Mouse (Mus musculus) liver, adult 2 months (tissue): Measurements from ENCODE around the gene Trim67. TPM values are rescaled to one million over a fixed set of nuclear protein-coding genes. Genes with fewer than 3 reads are reported as not detected.
A peak's percentile ranks its signal among the peaks of the same experiment; 100 is the strongest.

Source experiments
- DNase-seq: peaks from one replicate; pipeline ENCODE4 v3.0.0-alpha.2; 2011; ENCODE audit warnings: low read depth, low spot score; ENCODE audit errors: extremely low read depth
- H3K27ac ChIP-seq: fragments of 200-500 bp; replicated peaks from 2 replicates; pipeline ENCODE4 v1.5.1; 2012; ENCODE audit warnings: low read depth, mild to moderate bottlenecking, control low read depth, inconsistent platforms, low read length; ENCODE audit not compliant: insufficient read depth
- H3K27me3 ChIP-seq: fragments of 200-500 bp; 2 replicates; pipeline ENCODE4 v1.6.1; 2012; ENCODE audit warnings: mild to moderate bottlenecking, moderate library complexity, low read length, inconsistent platforms; ENCODE audit not compliant: control insufficient read depth, insufficient read depth
- H3K36me3 ChIP-seq: fragments of 200-500 bp; 2 replicates; pipeline ENCODE4 v1.6.1; 2012; ENCODE audit warnings: low read length, inconsistent platforms; ENCODE audit not compliant: control insufficient read depth, insufficient read depth
- H3K4me1 ChIP-seq: fragments of 200-500 bp; 2 replicates; pipeline ENCODE4 v1.6.1; 2011; ENCODE audit warnings: low read length; ENCODE audit not compliant: control insufficient read depth, insufficient read depth
- H3K4me3 ChIP-seq: fragments of 200-500 bp; 2 replicates; pipeline ENCODE4 v1.5.1; 2011; ENCODE audit warnings: low read depth, mild to moderate bottlenecking, control low read depth, low read length, moderate library complexity; ENCODE audit not compliant: insufficient read depth
- H3K79me2 ChIP-seq: fragments of 200-500 bp; 2 replicates; pipeline ENCODE4 v1.6.1; 2012; ENCODE audit warnings: inconsistent platforms, mild to moderate bottlenecking, low read length, moderate library complexity; ENCODE audit not compliant: control insufficient read depth, insufficient read depth
- H3K9ac ChIP-seq: fragments of 200-500 bp; 2 replicates; pipeline ENCODE4 v1.6.1; 2012; ENCODE audit warnings: low read depth, mild to moderate bottlenecking, control low read depth, inconsistent platforms, low read length
- CTCF ChIP-seq: fragments of 200-500 bp; IDR thresholded peaks from 2 replicates; pipeline ENCODE4 v1.5.1; 2011; ENCODE audit warnings: low read depth, low read length, control low read depth
- POLR2A ChIP-seq: fragments of 200-500 bp; IDR thresholded peaks from 2 replicates; pipeline ENCODE4 v1.6.1; 2011; ENCODE audit warnings: low read length, control low read depth; ENCODE audit not compliant: insufficient read depth; ENCODE audit errors: extremely low read depth
- WGBS: fragments of 180-500 bp; shearing (Covaris S2); methylation state at CpG from one replicate; pipeline ENCODE4 v1.1.7; 2018; 5-methylcytosine and 5-hydroxymethylcytosine counted together
- polyA plus RNA-seq: library from polyadenylated mRNA; depleted of rRNA; stranded (reverse); fragments of >200 nt; gene quantifications from 2 replicates; pipeline ENCODE4 v1.2.3, GENCODE M21; 2012
- total RNA-seq: library from RNA; depleted of rRNA; stranded (reverse); fragments of >200 nt; gene quantifications from 2 replicates; pipeline ENCODE4 v1.2.3, GENCODE M21; 2014

The Trim67 gene
- total and polyA plus RNA-seq, 2 experiments, result not detected

GRCm38 (mm10) chr8:124820125-124820524, 27.2 kb downstream of the Trim67 start:
- H3K4me1 ChIP-seq, result peaks cover 5% of the 10 kb centered on the region
- no peaks in the 10 kb centered on the region for H3K79me2 ChIP-seq
- 29% methylated on average over 11 of the region's 11 CpGs for WGBS
- H3K27ac ChIP-seq, result no peak overlapping the region
- H3K4me3 ChIP-seq, result no peak overlapping the region
- H3K36me3 ChIP-seq, result no peaks in the 10 kb centered on the region
- no peak overlapping the region for H3K9ac ChIP-seq
- H3K27me3 ChIP-seq, result no peaks in the 10 kb centered on the region
- DNase-seq, result peak; percentile 66
- TF ChIP-seq POLR2A (no peak), CTCF (no peak)

- no peak for DNase-seq
- peaks cover 5% of the 10 kb centered on the region for H3K4me1 ChIP-seq
- H3K27me3 ChIP-seq, result no peaks in the 10 kb centered on the region
- H3K4me3 ChIP-seq, result no peak overlapping the region
- H3K9ac ChIP-seq, result no peak overlapping the region
- no peaks in the 10 kb centered on the region for H3K36me3 ChIP-seq
- TF ChIP-seq POLR2A, result no peak
- no peak for TF ChIP-seq CTCF
- 85% methylated on average over 6 of the region's 6 CpGs for WGBS
- no peak overlapping the region for H3K27ac ChIP-seq
- H3K79me2 ChIP-seq, result no peaks in the 10 kb centered on the region
These were observed 30.6 kb downstream of the Trim67 start for GRCm38 (mm10) chr8:124823497-124823896.

GRCm38 (mm10) chr8:124826658-124827057, 33.8 kb downstream of the Trim67 start:
- TF ChIP-seq POLR2A, result no peak
- no peak for TF ChIP-seq CTCF
- Histone ChIP-seq H3K79me2 (no peaks in the 10 kb centered on the region), H3K9ac (no peak overlapping the region), H3K4me1 (no peaks in the 10 kb centered on the region), H3K27me3 (no peaks in the 10 kb centered on the region), H3K36me3 (no peaks in the 10 kb centered on the region), H3K4me3 (no peak overlapping the region), H3K27ac (no peak overlapping the region)
- no peak for DNase-seq
- WGBS, result 55% methylated on average over 7 of the region's 7 CpGs

- Histone ChIP-seq H3K36me3 (no peaks in the 10 kb centered on the region), H3K27me3 (no peaks in the 10 kb centered on the region), H3K27ac (no peak overlapping the region), H3K9ac (no peak overlapping the region), H3K4me1 (no peaks in the 10 kb centered on the region), H3K79me2 (no peaks in the 10 kb centered on the region), H3K4me3 (no peak overlapping the region)
- peak; percentile 37 for DNase-seq
- 1% methylated on average over 5 of the region's 5 CpGs for WGBS
- TF ChIP-seq CTCF, result peak; percentile 75
- TF ChIP-seq POLR2A, result no peak
These were observed 34.5 kb downstream of the Trim67 start for GRCm38 (mm10) chr8:124827387-124827786.

- 88% methylated on average over 24 of the region's 24 CpGs for whole genome bisulfite sequencing
- no peak overlapping the region for H3K27ac ChIP-seq
- no peaks in the 10 kb centered on the region for H3K79me2 ChIP-seq
- H3K36me3 ChIP-seq, result no peaks in the 10 kb centered on the region
- no peak overlapping the region for H3K4me3 ChIP-seq
- DNase-seq, result no peak
- H3K9ac ChIP-seq, result no peak overlapping the region
- TF ChIP-seq POLR2A, result no peak
- TF ChIP-seq CTCF, result no peak
- no peaks in the 10 kb centered on the region for H3K27me3 ChIP-seq
- no peaks in the 10 kb centered on the region for H3K4me1 ChIP-seq
These were observed 35.8 kb downstream of the Trim67 start for GRCm38 (mm10) chr8:124828561-124829240.

GRCm38 (mm10) chr8:124830050-124830449, 37.2 kb downstream of the Trim67 start:
- no peak overlapping the region for H3K4me3 ChIP-seq
- no peak overlapping the region for H3K9ac ChIP-seq
- H3K27me3 ChIP-seq, result no peaks in the 10 kb centered on the region
- H3K4me1 ChIP-seq, result no peaks in the 10 kb centered on the region
- no peaks in the 10 kb centered on the region for H3K36me3 ChIP-seq
- no peak overlapping the region for H3K27ac ChIP-seq
- H3K79me2 ChIP-seq, result no peaks in the 10 kb centered on the region
- TF ChIP-seq CTCF, result no peak
- TF ChIP-seq POLR2A, result no peak
- DNase-seq, result no peak
- WGBS, result 77% methylated on average over 13 of the region's 13 CpGs
